ENCODE assay signal across 1 mouse cellular context in the genomic region with DNA sequence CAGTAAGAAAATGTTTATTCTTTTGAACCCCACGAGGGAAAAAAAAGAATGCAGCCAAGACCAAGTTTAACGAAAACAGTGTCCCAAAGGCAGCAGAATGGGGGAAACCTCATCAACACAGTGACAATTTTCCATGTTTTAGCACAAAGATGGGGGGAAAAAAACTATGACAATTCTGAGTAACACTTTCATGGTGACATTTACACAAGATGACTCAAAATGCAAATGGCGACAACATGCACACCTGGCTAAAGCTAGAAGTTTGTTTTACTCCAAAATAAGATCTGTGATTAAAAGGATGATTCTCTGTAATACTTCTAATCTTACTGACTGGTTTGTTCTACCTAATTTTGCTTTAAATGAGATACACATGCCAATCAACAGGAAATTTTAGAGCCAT.
TF ChIP-seq lines count a peak whose summit lies in the region.

No protein-coding gene starts in this region.

TF ChIP-seq in CH12.LX, 34 proteins besides CTCF, POLR2A, EP300 and RAD21 (continued from another document):
- TF ChIP-seq ETS1 (conservative IDR thresholded peaks at IDR 0.05; ENCODE audit: low read depth, low read length) (peak; percentile 21; the same call in 1 of the 2 replicates), JUND (conservative IDR thresholded peaks at IDR 0.05; ENCODE audit: low read depth, low read length) (peak; percentile 64), JUN (IDR thresholded peaks at IDR 0.05; ENCODE audit: insufficient read depth, low read depth, low read length) (no peak), NELFE (IDR thresholded peaks at IDR 0.05; ENCODE audit: low read depth, low read length) (no peak), UBTF (IDR thresholded peaks at IDR 0.05; ENCODE audit: low read depth, low read length) (no peak)
